Mouse (Mus musculus) embryonic facial prominence, embryonic 13.5 days (tissue): ENCODE results near the gene Vasp. TPM values are rescaled to one million over a fixed set of nuclear protein-coding genes. Genes with fewer than 3 reads are reported as not detected.

Experiments
- ATAC-seq: fragments of 200-750 bp; cut with Nextera tagmentation; 2 replicates; pipeline ENCODE4 v1.8.0; 2017; ENCODE audit warnings: low read depth; ENCODE audit not compliant: insufficient number of reproducible peaks, insufficient read depth, low FRiP score, low TSS enrichment
- H3K27ac ChIP-seq: fragments of 300-500 bp; sonication (generic); 2 replicates; pipeline ENCODE4 v1.5.1; 2015; ENCODE audit warnings: moderate library complexity, mild to moderate bottlenecking, inconsistent platforms
- H3K27me3 ChIP-seq: fragments of 300-500 bp; sonication (generic); 2 replicates; pipeline ENCODE4 v1.6.1; 2015; ENCODE audit warnings: mild to moderate bottlenecking, inconsistent platforms
- H3K36me3 ChIP-seq: fragments of 300-500 bp; sonication (generic); 2 replicates; pipeline ENCODE4 v1.6.1; 2015; ENCODE audit warnings: mild to moderate bottlenecking, inconsistent platforms
- H3K4me1 ChIP-seq: fragments of 300-500 bp; sonication (generic); 2 replicates; pipeline ENCODE4 v1.6.1; 2015; ENCODE audit warnings: inconsistent platforms
- H3K4me2 ChIP-seq: fragments of 300-500 bp; sonication (generic); 2 replicates; pipeline ENCODE4 v1.6.1; 2015; ENCODE audit warnings: moderate library complexity, mild to moderate bottlenecking, inconsistent platforms
- H3K4me3 ChIP-seq: fragments of 300-500 bp; sonication (generic); 2 replicates; pipeline ENCODE4 v1.5.1; 2015; ENCODE audit warnings: mild to moderate bottlenecking, inconsistent platforms
- H3K9ac ChIP-seq: fragments of 300-500 bp; sonication (generic); 2 replicates; pipeline ENCODE4 v1.6.1; 2015; ENCODE audit warnings: mild to moderate bottlenecking, inconsistent platforms
- H3K9me3 ChIP-seq: fragments of 300-500 bp; sonication (generic); 2 replicates; pipeline ENCODE4 v1.6.1; 2016; ENCODE audit warnings: inconsistent platforms
- WGBS: fragments of 180-500 bp; shearing (Covaris S2); methylation state at CpG from one replicate; pipeline ENCODE4 v1.1.7; 2015; ENCODE audit warnings: mixed read lengths; 5-methylcytosine and 5-hydroxymethylcytosine counted together
- polyA plus RNA-seq: library from polyadenylated mRNA; unstranded; fragments of >200 nt; fragmentation: Nextera tagmentation; extraction: Ambion mirVana; gene quantifications from 2 replicates; pipeline ENCODE4 v1.2.1, GENCODE M21; 2015

Vasp gene
- polyA plus RNA-seq, 1 experiment from 2014 or later, result 64.0 TPM

DNA sequence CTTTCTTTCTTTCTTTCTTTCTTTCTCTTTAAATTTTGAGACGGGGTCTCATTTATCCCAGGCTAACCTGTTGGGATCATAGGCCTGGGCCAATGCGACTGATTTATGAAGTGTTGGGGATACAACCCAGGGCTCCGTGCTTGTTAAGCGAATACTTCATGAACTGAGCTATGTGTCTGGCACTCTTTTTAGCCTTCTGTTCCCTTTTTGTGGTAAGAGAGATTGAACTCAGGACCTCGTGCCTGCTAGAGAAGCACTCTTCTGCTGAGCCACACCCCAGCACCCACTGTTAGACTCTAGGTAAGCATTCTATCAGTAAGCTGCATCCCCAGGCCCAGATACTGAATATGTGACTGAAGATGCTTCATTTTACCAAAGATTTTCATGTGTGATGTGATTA, 54.1 kb downstream of the Vasp start:
- H3K4me2 ChIP-seq, result no peak overlapping the region
- peaks cover 5% of the 10 kb centered on the region; the same call in 1 of the 2 replicates for H3K36me3 ChIP-seq
- no peak overlapping the region for H3K4me3 ChIP-seq
- peaks cover 15% of the 10 kb centered on the region for H3K27me3 ChIP-seq
- H3K9ac ChIP-seq, result no peak overlapping the region
- 67% methylated on average over 5 of the region's 5 CpGs for WGBS
- H3K27ac ChIP-seq, result no peak overlapping the region
- ATAC-seq, result no peak
- no peaks in the 10 kb centered on the region for H3K9me3 ChIP-seq
- H3K4me1 ChIP-seq, result peaks cover 26% of the 10 kb centered on the region

DNA sequence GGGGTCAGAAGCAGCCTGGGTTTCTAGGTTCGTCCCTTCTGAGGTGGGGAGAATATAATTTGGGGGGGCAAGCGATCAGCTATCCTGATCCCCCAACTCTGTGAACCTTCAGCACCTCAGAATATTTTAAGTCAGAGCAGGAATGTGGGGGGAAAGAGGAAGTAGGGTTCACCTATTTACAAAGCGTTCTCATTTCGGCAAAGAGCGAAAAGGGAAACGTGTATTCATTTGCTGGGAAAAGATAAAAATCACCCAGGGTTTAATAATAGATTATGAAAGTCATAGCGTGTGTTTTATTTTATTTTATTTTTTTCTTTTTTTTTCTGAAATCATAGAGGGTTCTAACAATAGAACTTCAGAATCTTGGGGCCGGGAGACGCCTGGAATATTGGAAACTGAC, 56.7 kb downstream of the Vasp start:
- H3K4me3 ChIP-seq, result no peak overlapping the region
- 60% methylated on average over 9 of the region's 9 CpGs for WGBS
- no peak for ATAC-seq
- H3K36me3 ChIP-seq, result no peaks in the 10 kb centered on the region
- H3K9me3 ChIP-seq, result peaks cover 2% of the 10 kb centered on the region
- peaks cover 26% of the 10 kb centered on the region for H3K27me3 ChIP-seq
- H3K27ac ChIP-seq, result no peak overlapping the region
- H3K4me1 ChIP-seq, result peaks cover 33% of the 10 kb centered on the region
- no peak overlapping the region for H3K4me2 ChIP-seq
- no peak overlapping the region for H3K9ac ChIP-seq

DNA sequence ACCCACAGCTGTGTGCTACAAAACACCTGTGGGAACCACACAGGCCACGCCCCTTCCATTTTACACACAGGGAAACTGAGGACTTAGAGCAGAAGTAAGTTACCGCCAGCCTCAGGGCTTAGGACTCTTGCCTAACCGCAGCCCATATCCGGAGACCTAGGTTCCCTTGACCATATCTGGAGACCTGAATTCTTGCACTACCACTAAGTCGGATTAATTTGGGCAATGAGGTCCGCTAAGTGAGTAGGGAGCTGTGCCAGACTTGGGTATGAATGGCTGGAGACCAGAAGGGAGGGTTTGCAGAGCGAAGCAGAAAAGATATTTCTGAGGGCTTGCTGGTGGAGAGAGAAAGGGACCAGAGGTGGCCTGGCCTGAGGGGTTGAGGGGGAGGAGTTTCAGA, 57.2 kb downstream of the Vasp start:
- no peak overlapping the region for H3K9ac ChIP-seq
- H3K27ac ChIP-seq, result no peak overlapping the region
- no peak overlapping the region for H3K4me2 ChIP-seq
- ATAC-seq, result no peak
- WGBS, result 63% methylated on average over 7 of the region's 7 CpGs
- H3K4me3 ChIP-seq, result no peak overlapping the region
- H3K4me1 ChIP-seq, result peaks cover 33% of the 10 kb centered on the region
- H3K27me3 ChIP-seq, result peaks cover 26% of the 10 kb centered on the region
- no peaks in the 10 kb centered on the region for H3K36me3 ChIP-seq
- peaks cover 4% of the 10 kb centered on the region for H3K9me3 ChIP-seq

GRCm38 (mm10) chr7:19213385-19213784, 58.2 kb downstream of the Vasp start:
- no peaks in the 10 kb centered on the region for H3K36me3 ChIP-seq
- 62% methylated on average over 2 of the region's 2 CpGs for WGBS
- H3K27ac ChIP-seq, result no peak overlapping the region
- H3K27me3 ChIP-seq, result peaks cover 26% of the 10 kb centered on the region
- no peak for ATAC-seq
- H3K9ac ChIP-seq, result no peak overlapping the region
- H3K4me1 ChIP-seq, result peaks cover 33% of the 10 kb centered on the region
- H3K4me3 ChIP-seq, result 0 out of 2 replicates have a peak overlapping the region, but pooled peaks have one; percentile 52
- H3K9me3 ChIP-seq, result peaks cover 4% of the 10 kb centered on the region
- H3K4me2 ChIP-seq, result peak overlapping the region; percentile 76; the same call in 1 of the 2 replicates

GRCm38 (mm10) chr7:19211996-19212755, 59.4 kb downstream of the Vasp start, which contains the start of gene Gpr4:
Gpr4 (plus strand) TSS chr7:19212538.
- H3K4me1 ChIP-seq, result peaks cover 26% of the 10 kb centered on the region; the same call in 1 of the 2 replicates
- WGBS, result 2% methylated on average over 29 of the region's 30 CpGs
- no peaks in the 10 kb centered on the region for H3K36me3 ChIP-seq
- peaks cover 4% of the 10 kb centered on the region for H3K9me3 ChIP-seq
- peak within 1 kb of the TSS; percentile 66 for H3K9ac ChIP-seq
- no peak within 1 kb of the TSS for H3K27ac ChIP-seq
- ATAC-seq, result no peak
- peak within 1 kb of the TSS; percentile 76 for H3K4me2 ChIP-seq
- H3K27me3 ChIP-seq, result peaks cover 26% of the 10 kb centered on the region
- H3K4me3 ChIP-seq, result peak within 1 kb of the TSS; percentile 52

DNA sequence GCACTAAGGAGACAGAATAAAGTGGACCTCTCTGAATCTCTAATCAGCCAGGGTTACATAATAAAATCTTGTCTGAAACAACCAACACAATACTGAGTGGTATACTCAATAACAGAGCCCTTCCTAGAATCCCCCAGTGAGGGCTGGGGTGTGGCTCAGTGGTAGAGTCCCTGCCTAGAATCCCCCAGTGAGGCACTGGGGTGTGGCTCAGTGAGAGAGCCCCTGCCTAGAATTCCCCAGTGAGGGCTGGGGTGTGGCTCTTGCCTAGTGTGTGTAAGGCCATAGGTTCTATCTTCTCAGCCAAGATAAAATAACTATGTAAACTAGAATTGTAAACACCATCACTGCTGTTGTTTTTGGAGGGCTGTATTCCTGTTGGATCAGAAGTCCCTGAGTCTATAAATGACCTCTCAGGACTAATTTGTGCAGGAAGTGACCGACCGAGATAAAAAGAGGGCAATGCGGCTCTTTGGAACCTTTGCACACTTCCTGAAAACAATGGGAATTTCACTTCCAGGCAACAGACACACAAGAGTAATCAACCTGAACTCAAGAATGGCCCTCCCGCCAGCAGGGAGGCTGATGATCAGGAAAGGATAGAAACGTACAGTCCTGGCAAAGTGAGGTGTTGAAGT, 60.5 kb downstream of the Vasp start:
- Histone ChIP-seq H3K27ac (no peak overlapping the region), H3K4me3 (no peak overlapping the region), H3K4me1 (peaks cover 26% of the 10 kb centered on the region; the same call in 1 of the 2 replicates), H3K4me2 (no peak overlapping the region), H3K9me3 (peaks cover 4% of the 10 kb centered on the region), H3K9ac (no peak overlapping the region), H3K27me3 (peaks cover 26% of the 10 kb centered on the region), H3K36me3 (peaks cover under 1% of the 10 kb centered on the region)
- 68% methylated on average over 5 of the region's 5 CpGs for WGBS
- no peak for ATAC-seq

DNA sequence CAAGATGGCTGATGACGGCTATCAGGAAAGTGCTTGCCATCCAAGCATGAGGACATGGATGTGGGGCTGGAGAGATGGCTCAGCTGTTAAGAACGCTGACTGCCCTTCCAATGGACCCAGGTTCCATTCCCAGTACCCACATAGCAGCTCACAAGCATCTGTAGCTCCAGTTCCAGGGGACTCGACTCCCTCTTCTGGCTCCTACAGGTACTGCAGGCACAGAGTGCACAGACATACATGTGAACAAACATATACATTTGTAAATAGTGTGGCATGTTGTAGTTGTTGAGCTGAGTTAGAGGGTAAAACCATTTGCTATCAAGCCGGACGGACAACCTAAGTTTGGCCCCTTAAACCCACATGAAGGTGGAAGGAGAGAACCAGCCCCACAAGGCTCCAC, 61.6 kb downstream of the Vasp start:
- 91% methylated on average over 5 of the region's 5 CpGs for WGBS
- Histone ChIP-seq H3K4me3 (no peak overlapping the region), H3K27ac (no peak overlapping the region), H3K4me1 (peaks cover 21% of the 10 kb centered on the region; the same call in 1 of the 2 replicates), H3K36me3 (peaks cover 12% of the 10 kb centered on the region), H3K9ac (no peak overlapping the region), H3K9me3 (peaks cover 4% of the 10 kb centered on the region), H3K4me2 (no peak overlapping the region), H3K27me3 (peaks cover 26% of the 10 kb centered on the region)
- ATAC-seq, result no peak

- H3K27me3 ChIP-seq, result peaks cover 26% of the 10 kb centered on the region
- no peak for ATAC-seq
- no peak overlapping the region for H3K9ac ChIP-seq
- no peak overlapping the region for H3K27ac ChIP-seq
- WGBS, result 79% methylated on average over 4 of the region's 4 CpGs
- H3K4me3 ChIP-seq, result no peak overlapping the region
- H3K4me2 ChIP-seq, result no peak overlapping the region
- peaks cover 4% of the 10 kb centered on the region for H3K9me3 ChIP-seq
- peaks cover 17% of the 10 kb centered on the region for H3K36me3 ChIP-seq
- peaks cover 17% of the 10 kb centered on the region; the same call in 1 of the 2 replicates for H3K4me1 ChIP-seq
Measured at GRCm38 (mm10) chr7:19209494-19209893, 62.1 kb downstream of the Vasp start.

DNA sequence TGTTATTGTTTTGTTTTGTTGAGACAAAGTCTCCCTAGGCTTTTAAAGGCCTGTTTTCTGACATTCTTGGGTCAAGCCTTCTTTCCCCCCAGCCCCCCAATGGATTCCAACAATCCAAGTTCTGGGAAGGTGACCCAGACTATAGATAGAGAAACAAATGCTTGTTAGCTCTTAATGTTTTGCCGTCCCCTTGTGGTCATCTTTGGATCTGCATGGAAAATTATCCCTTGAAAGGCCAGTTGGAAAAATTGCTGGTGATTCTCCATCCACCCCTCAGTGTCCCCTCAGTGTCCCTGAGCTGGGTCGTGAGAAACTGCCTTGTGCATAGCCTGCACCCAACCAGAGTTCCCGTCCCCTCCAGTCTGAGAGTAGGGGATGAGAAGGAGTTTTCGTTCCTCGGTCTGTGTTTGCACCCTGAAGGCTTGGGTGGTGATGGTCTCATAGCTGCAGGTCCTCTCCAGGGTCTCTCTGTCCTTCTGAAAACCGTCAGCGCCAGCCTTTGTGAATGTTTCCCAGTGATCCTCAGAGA, 62.6 kb downstream of the Vasp start:
- peaks cover 22% of the 10 kb centered on the region for H3K36me3 ChIP-seq
- peaks cover 22% of the 10 kb centered on the region for H3K27me3 ChIP-seq
- H3K4me2 ChIP-seq, result no peak overlapping the region
- 50% methylated on average over 7 of the region's 7 CpGs for WGBS
- ATAC-seq, result no peak
- H3K27ac ChIP-seq, result no peak overlapping the region
- H3K4me3 ChIP-seq, result no peak overlapping the region
- H3K4me1 ChIP-seq, result peaks cover 14% of the 10 kb centered on the region; the same call in 1 of the 2 replicates
- H3K9me3 ChIP-seq, result peaks cover 4% of the 10 kb centered on the region
- H3K9ac ChIP-seq, result no peak overlapping the region

- peaks cover 13% of the 10 kb centered on the region; the same call in 1 of the 2 replicates for H3K4me1 ChIP-seq
- H3K27me3 ChIP-seq, result peaks cover 18% of the 10 kb centered on the region
- H3K27ac ChIP-seq, result no peak overlapping the region
- peaks cover 4% of the 10 kb centered on the region for H3K9me3 ChIP-seq
- H3K4me3 ChIP-seq, result no peak overlapping the region
- no peak overlapping the region for H3K4me2 ChIP-seq
- no peak overlapping the region for H3K9ac ChIP-seq
- ATAC-seq, result no peak
- WGBS, result 78% methylated on average over 13 of the region's 13 CpGs
- peaks cover 27% of the 10 kb centered on the region for H3K36me3 ChIP-seq
Measured at GRCm38 (mm10) chr7:19208201-19208910, 63.3 kb downstream of the Vasp start.
